Mouse (Mus musculus) heart, postnatal 0 days (tissue): ENCODE data around the gene Pigf.
"Not testable (repeated sequence)": the region's sequence is repeated elsewhere in the genome, so short reads cannot be mapped to it uniquely, and the experiment has no call there.

Source experiments
- CTCF ChIP-seq: IDR thresholded peaks from 2 replicates; pipeline ENCODE4 v1.5.1; 2016; ENCODE audit warnings: antibody characterized with exemption, control low read depth, low read depth
- EP300 ChIP-seq: IDR thresholded peaks from 2 replicates; pipeline ENCODE4 v1.6.1; 2016; ENCODE audit warnings: antibody characterized with exemption, low read depth

DNA sequence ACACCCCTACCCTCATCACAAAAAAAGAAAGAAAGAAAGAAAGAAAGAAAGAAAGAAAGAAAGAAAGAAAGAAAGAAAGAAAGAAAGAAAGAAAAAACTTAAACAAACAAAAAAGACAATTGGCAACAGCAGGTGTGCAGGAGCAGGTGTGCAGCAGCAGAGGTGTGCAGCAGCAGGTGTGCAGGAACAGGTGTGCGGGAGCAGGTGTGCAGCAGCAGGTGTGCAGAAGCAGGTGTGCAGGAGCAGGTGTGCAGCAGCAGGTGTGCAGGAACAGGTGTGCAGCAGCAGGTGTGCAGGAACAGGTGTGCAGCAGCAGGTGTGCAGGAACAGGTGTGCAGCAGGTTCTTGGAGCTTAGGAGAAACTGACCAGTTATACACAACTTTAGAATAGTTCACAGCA is 47.0 kb upstream of the Pigf start:
- not testable (repeated sequence) for TF ChIP-seq CTCF, EP300
